Mouse (Mus musculus) forebrain, embryonic 12.5 days (tissue): ENCODE results near the gene Rdh16. TPM values are rescaled to one million over a fixed set of nuclear protein-coding genes. Genes with fewer than 3 reads are reported as not detected.
"Not testable (repeated sequence)": the region's sequence is repeated elsewhere in the genome, so short reads cannot be mapped to it uniquely, and the experiment has no call there.

Source experiments
- ATAC-seq: fragments of 200-750 bp; cut with Nextera tagmentation; 2 replicates; pipeline ENCODE4 v1.8.0; 2017; ENCODE audit warnings: moderate TSS enrichment; ENCODE audit not compliant: low FRiP score
- H3K27ac ChIP-seq: fragments of 300-500 bp; sonication (generic); 2 replicates; pipeline ENCODE4 v1.5.1; 2016; ENCODE audit warnings: mild to moderate bottlenecking
- H3K27me3 ChIP-seq: fragments of 300-500 bp; sonication (generic); 2 replicates; pipeline ENCODE4 v1.6.1; 2016; ENCODE audit warnings: mild to moderate bottlenecking
- H3K36me3 ChIP-seq: fragments of 300-500 bp; sonication (generic); replicated peaks from 2 replicates; pipeline ENCODE4 v1.6.1; 2016; ENCODE audit warnings: mild to moderate bottlenecking
- H3K4me1 ChIP-seq: fragments of 300-500 bp; sonication (generic); 2 replicates; pipeline ENCODE4 v1.6.1; 2016
- H3K4me2 ChIP-seq: fragments of 300-500 bp; sonication (generic); 2 replicates; pipeline ENCODE4 v1.6.1; 2016; ENCODE audit warnings: mild to moderate bottlenecking, moderate library complexity
- H3K4me3 ChIP-seq: fragments of 300-500 bp; sonication (generic); replicated peaks from 2 replicates; pipeline ENCODE4 v1.5.1; 2016; ENCODE audit warnings: mild to moderate bottlenecking
- H3K9ac ChIP-seq: fragments of 300-500 bp; sonication (generic); 2 replicates; pipeline ENCODE4 v1.6.1; 2016; ENCODE audit warnings: mild to moderate bottlenecking
- H3K9me3 ChIP-seq: fragments of 300-500 bp; sonication (generic); 2 replicates; pipeline ENCODE4 v1.6.1; 2016
- WGBS: fragments of 180-500 bp; shearing (Covaris S2); methylation state at CpG from one replicate; pipeline ENCODE4 v1.1.7; 2016; 5-methylcytosine and 5-hydroxymethylcytosine counted together
- polyA plus RNA-seq: library from polyadenylated mRNA; unstranded; fragments of >200 nt; fragmentation: Nextera tagmentation; extraction: Ambion mirVana; gene quantifications from 2 replicates; pipeline ENCODE4 v1.2.1, GENCODE M21; 2016

Gene Rdh16
- polyA plus RNA-seq, 1 experiment from 2014 or later, result not detected

DNA sequence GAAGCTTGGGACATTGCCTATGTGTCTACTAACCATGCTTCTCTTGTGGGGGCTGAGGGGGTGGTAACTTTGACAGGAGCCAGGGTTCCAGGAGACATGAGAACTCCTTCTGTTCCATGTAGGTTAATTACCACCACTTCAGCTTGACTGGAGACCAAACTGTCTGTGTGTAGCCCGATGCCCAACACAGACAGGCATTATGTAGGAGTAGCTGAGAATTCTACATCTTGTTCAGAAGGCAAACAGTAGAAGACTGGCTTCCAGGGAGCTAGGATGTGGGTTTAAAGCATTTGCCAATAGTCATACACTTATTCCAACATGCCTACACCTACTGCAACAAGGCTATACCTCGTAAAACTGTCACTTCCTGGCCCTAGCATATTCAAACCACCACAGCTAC, 37.6 kb downstream of the Rdh16 start:
- ATAC-seq, result no peak
- Histone ChIP-seq H3K9ac (no peak overlapping the region), H3K4me2 (no peak overlapping the region), H3K4me3 (no peak overlapping the region), H3K27me3 (no peaks in the 10 kb centered on the region), H3K36me3 (no peaks in the 10 kb centered on the region), H3K9me3 (0 out of 2 replicates have a peak, but pooled peaks cover 4% of the 10 kb centered on the region), H3K27ac (no peak overlapping the region), H3K4me1 (no peaks in the 10 kb centered on the region)
- 81% methylated on average over 2 of the region's 2 CpGs for WGBS

GRCm38 (mm10) chr10:127840776-127841175, 39.8 kb downstream of the Rdh16 start:
- no peak overlapping the region for H3K4me3 ChIP-seq
- H3K9ac ChIP-seq, result no peak overlapping the region
- no peak for ATAC-seq
- no peaks in the 10 kb centered on the region for H3K4me1 ChIP-seq
- H3K36me3 ChIP-seq, result no peaks in the 10 kb centered on the region
- no peak overlapping the region for H3K27ac ChIP-seq
- H3K27me3 ChIP-seq, result no peaks in the 10 kb centered on the region
- H3K9me3 ChIP-seq, result 0 out of 2 replicates have a peak, but pooled peaks cover 4% of the 10 kb centered on the region
- WGBS, result 75% methylated on average over 2 of the region's 2 CpGs
- H3K4me2 ChIP-seq, result no peak overlapping the region

DNA sequence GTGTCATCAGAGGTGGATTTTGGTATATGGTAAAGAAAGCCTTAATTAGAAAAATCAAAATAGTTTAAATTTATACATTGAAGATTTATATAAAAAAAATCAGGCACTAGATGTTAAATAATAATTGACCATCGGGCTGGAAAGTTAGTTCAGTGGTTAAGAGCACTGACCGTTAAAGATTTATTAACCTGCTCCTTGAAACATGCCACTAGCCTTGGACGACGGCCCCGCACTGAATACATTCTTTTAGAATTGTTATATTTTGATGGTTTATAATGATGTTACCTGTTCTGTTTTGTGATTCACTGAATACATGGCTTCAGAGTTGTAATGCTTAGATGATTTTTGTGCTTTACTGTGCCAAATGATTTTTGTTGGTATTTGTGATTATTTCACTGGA, 45.0 kb downstream of the Rdh16 start:
- not testable (repeated sequence) for H3K4me3 ChIP-seq, H3K4me1 ChIP-seq, ATAC-seq, H3K27me3 ChIP-seq, H3K36me3 ChIP-seq, H3K27ac ChIP-seq, H3K9ac ChIP-seq, H3K9me3 ChIP-seq, H3K4me2 ChIP-seq
- WGBS, result 86% methylated on average over 5 of the region's 5 CpGs

DNA sequence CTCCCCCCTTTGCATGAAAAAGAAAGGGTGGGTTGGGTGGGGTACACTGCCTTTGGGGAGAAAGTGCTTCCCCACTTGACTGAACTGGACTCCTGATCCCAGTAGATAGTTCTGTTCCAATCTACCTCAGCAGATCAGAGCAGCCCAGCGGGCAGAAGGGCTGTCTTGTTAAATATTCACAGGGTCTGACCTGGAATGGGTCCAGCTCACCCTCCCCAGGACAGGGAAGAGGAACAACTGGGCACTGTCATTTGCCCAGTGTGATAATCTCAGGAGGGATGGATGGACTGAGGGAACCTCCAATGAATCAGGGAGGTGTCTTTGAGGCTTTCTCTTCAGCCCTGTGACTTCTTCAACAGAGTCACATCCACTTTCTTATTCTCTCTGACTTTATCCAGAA, 47.1 kb downstream of the Rdh16 start:
- Histone ChIP-seq H3K27me3 (no peaks in the 10 kb centered on the region), H3K27ac (no peak overlapping the region), H3K4me3 (no peak overlapping the region), H3K36me3 (no peaks in the 10 kb centered on the region), H3K4me2 (no peak overlapping the region), H3K9me3 (no peaks in the 10 kb centered on the region), H3K9ac (no peak overlapping the region), H3K4me1 (no peaks in the 10 kb centered on the region)
- WGBS, result 95% methylated on average over 1 of the region's 1 CpGs
- no peak for ATAC-seq

DNA sequence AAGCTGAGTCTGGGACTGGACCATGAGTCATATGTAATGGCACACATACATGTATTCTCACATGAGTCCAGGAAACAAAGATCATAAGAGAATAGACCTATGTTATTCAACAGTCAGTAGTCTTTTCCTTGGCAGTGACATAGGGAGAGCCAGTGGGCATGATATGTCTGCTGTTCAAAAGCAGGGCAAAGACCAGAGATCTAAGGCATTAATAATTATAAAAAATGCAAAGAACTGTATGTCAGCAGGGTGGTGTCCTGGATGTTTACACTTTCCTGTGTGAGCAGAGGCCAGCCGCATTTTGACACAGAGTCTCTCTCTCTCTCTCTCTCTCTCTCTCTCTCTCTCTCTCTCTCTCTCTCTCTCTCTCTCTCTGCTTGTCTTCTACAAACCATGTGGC, 48.7 kb downstream of the Rdh16 start, which contains the start of gene Rdh19:
Gene Rdh19 (plus strand): TSS at position 301 of the 400 bp plus-strand sequence.
- 79% methylated on average over 1 of the region's 1 CpGs for WGBS
- ATAC-seq, result no peak

GRCm38 (mm10) chr10:127856376-127856775, 55.4 kb downstream of the Rdh16 start:
- no peak for ATAC-seq
- H3K27me3 ChIP-seq, result no peaks in the 10 kb centered on the region
- H3K4me2 ChIP-seq, result no peak overlapping the region
- no peak overlapping the region for H3K4me3 ChIP-seq
- H3K4me1 ChIP-seq, result no peaks in the 10 kb centered on the region
- H3K27ac ChIP-seq, result no peak overlapping the region
- no peaks in the 10 kb centered on the region for H3K9me3 ChIP-seq
- H3K36me3 ChIP-seq, result no peaks in the 10 kb centered on the region
- no peak overlapping the region for H3K9ac ChIP-seq

More for the DNA sequence above, 48.7 kb downstream of the Rdh16 start, which contains the start of gene Rdh19:
- H3K4me1 ChIP-seq, result no peaks in the 10 kb centered on the region
- H3K9me3 ChIP-seq, result no peaks in the 10 kb centered on the region
- no peak within 1 kb of the TSS for H3K4me2 ChIP-seq
- H3K27me3 ChIP-seq, result no peaks in the 10 kb centered on the region
- no peak within 1 kb of the TSS for H3K9ac ChIP-seq
- no peak within 1 kb of the TSS for H3K4me3 ChIP-seq
- no peak within 1 kb of the TSS for H3K27ac ChIP-seq
- H3K36me3 ChIP-seq, result no peaks in the 10 kb centered on the region

DNA sequence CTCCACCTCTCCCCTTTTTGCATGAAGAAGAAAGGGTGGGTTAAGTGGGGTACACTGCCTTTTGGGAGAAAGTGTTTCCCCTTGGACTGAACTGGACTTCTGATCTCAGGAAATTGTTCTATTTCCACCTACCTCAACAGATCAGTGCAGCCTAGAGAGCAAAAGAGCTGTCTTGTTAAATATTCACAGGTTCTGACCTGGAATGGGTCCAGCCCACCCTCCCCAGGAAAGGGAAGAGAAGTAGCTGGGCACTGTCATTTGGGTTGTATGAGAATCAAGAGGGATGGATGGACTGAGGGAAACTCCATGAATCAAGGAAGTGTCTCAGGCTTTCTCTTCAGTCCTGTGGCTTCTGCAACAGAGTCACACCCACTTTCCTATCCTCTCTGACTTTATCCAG, 64.0 kb downstream of the Rdh16 start:
- Histone ChIP-seq H3K27me3 (no peaks in the 10 kb centered on the region), H3K4me2 (no peak overlapping the region), H3K4me3 (no peak overlapping the region), H3K4me1 (no peaks in the 10 kb centered on the region), H3K9ac (no peak overlapping the region), H3K36me3 (no peaks in the 10 kb centered on the region), H3K27ac (no peak overlapping the region), H3K9me3 (0 out of 2 replicates have a peak, but pooled peaks cover 1% of the 10 kb centered on the region)
- ATAC-seq, result no peak

- H3K36me3 ChIP-seq, result no peaks in the 10 kb centered on the region
- no peak within 1 kb of the TSS for H3K4me3 ChIP-seq
- no peaks in the 10 kb centered on the region for H3K27me3 ChIP-seq
- no peak within 1 kb of the TSS for H3K4me2 ChIP-seq
- 92% methylated on average over 3 of the region's 3 CpGs for WGBS
- no peaks in the 10 kb centered on the region for H3K4me1 ChIP-seq
- ATAC-seq, result no peak
- H3K9me3 ChIP-seq, result peaks cover 10% of the 10 kb centered on the region; the same call in 1 of the 2 replicates
- H3K9ac ChIP-seq, result no peak within 1 kb of the TSS
- no peak within 1 kb of the TSS for H3K27ac ChIP-seq
Observed at GRCm38 (mm10) chr10:127866232-127866631, 65.3 kb downstream of the Rdh16 start, which contains the start of gene Rdh16f2. Gene Rdh16f2, plus strand, starts transcription at chr10:127866474.

GRCm38 (mm10) chr10:127872484-127872883, 71.5 kb downstream of the Rdh16 start:
- Histone ChIP-seq H3K4me1 (no peaks in the 10 kb centered on the region), H3K27ac (no peak overlapping the region), H3K4me2 (no peak overlapping the region), H3K4me3 (no peak overlapping the region), H3K9me3 (peaks cover 10% of the 10 kb centered on the region; the same call in 1 of the 2 replicates), H3K36me3 (no peaks in the 10 kb centered on the region), H3K27me3 (no peaks in the 10 kb centered on the region), H3K9ac (no peak overlapping the region)
- no peak for ATAC-seq
- WGBS, result 77% methylated on average over 4 of the region's 4 CpGs

- Histone ChIP-seq H3K9ac (no peak overlapping the region), H3K4me1 (no peaks in the 10 kb centered on the region), H3K4me3 (no peak overlapping the region), H3K27me3 (no peaks in the 10 kb centered on the region), H3K27ac (no peak overlapping the region), H3K36me3 (no peaks in the 10 kb centered on the region), H3K9me3 (no peaks in the 10 kb centered on the region), H3K4me2 (no peak overlapping the region)
- no peak for ATAC-seq
- WGBS, result 64% methylated on average over 2 of the region's 2 CpGs
Observed at GRCm38 (mm10) chr10:127877681-127878080, 76.7 kb downstream of the Rdh16 start.

DNA sequence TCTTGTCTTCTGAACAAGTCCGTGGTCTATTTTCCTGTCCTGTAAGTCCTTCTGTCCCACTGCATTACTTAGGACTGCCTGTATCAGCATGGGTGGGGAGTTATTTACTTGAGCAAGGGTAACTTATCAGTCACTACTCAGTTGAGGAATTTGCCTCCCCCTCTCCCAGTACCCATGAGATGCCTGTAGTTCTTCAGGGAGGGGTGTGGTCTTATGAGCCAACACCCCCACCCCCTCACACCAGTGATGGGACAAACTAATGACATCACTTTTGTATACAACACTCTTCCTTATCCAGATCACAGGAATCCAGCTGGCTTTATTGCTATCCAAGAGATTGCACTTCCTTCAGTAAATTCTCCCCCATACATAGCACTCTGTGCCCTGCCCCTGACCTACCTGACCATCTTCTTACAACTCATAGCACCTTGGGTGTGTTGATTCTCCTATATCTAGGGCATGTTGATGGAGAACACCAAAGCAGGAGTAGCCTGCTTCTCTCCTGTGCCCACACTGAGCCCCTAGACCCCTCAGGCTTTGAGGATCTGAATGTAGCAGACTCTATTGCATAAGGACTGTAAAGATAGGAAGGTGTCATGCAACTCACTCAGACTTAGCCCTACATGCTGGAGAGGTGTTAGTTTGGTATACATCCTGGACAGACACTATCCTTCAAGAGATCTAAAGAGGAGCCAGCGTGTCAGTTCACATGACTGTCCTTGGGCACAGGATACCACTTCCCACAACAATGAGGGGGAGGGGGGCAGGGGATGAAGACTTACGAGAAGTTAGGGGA, 77.5 kb downstream of the Rdh16 start:
- no peak for ATAC-seq
- no peak overlapping the region for H3K4me2 ChIP-seq
- 72% methylated on average over 3 of the region's 3 CpGs for WGBS

GRCm38 (mm10) chr10:127879155-127879688, 78.3 kb downstream of the Rdh16 start:
- no peak overlapping the region for H3K4me2 ChIP-seq
- no peaks in the 10 kb centered on the region for H3K9me3 ChIP-seq
- 85% methylated on average over 3 of the region's 3 CpGs for WGBS
- H3K9ac ChIP-seq, result no peak overlapping the region
- no peaks in the 10 kb centered on the region for H3K27me3 ChIP-seq
- no peak overlapping the region for H3K27ac ChIP-seq
- no peak for ATAC-seq
- no peak overlapping the region for H3K4me3 ChIP-seq
- H3K4me1 ChIP-seq, result no peaks in the 10 kb centered on the region
- no peaks in the 10 kb centered on the region for H3K36me3 ChIP-seq

More for the DNA sequence above, 77.5 kb downstream of the Rdh16 start:
- H3K36me3 ChIP-seq, result no peaks in the 10 kb centered on the region
- no peaks in the 10 kb centered on the region for H3K9me3 ChIP-seq
- no peaks in the 10 kb centered on the region for H3K4me1 ChIP-seq
- H3K27ac ChIP-seq, result no peak overlapping the region
- H3K27me3 ChIP-seq, result no peaks in the 10 kb centered on the region
- no peak overlapping the region for H3K4me3 ChIP-seq
- H3K9ac ChIP-seq, result no peak overlapping the region

DNA sequence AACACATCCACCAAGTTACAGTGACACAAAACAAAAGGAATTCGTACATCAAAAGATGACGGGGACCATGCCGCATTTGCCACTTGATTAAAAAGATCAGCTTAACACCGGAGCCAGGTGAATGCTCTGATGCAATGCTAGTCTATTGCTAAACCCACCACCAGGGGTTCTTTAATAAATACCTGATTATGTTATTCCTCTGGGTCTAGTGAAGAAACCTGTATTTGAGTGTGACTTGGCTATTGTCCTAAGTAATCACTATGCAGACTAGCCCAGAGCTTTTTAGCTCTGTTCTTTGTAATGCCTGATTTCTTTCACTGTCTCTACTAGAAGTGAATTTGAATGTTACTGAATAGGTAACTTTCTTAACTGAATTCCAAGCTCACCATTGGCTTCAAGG, 80.1 kb downstream of the Rdh16 start:
- no peaks in the 10 kb centered on the region for H3K36me3 ChIP-seq
- no peaks in the 10 kb centered on the region for H3K4me1 ChIP-seq
- WGBS, result 78% methylated on average over 4 of the region's 4 CpGs
- H3K4me2 ChIP-seq, result no peak overlapping the region
- H3K9ac ChIP-seq, result no peak overlapping the region
- H3K27ac ChIP-seq, result no peak overlapping the region
- H3K9me3 ChIP-seq, result no peaks in the 10 kb centered on the region
- H3K4me3 ChIP-seq, result no peak overlapping the region
- ATAC-seq, result no peak
- no peaks in the 10 kb centered on the region for H3K27me3 ChIP-seq
